Mouse (Mus musculus): ENCODE measurements at regions not wholly inside any gene's neighbourhood (a gene's known extent, or its start where the extent isn't known, plus 50 kb on each side); places are given as distances from the start of the nearest gene placed in this dataset.
"Not testable (repeated sequence)": the region's sequence is repeated elsewhere in the genome, so short reads cannot be mapped to it uniquely, and the experiment has no call there.

GRCm38 (mm10) chr16:89718921-89719320 is 147.9 kb upstream of the Krtap11-1 start:
- DNase-seq (ENCODE audit: low read depth, low spot score), result no peak

GRCm38 (mm10) chr16:89715716-89716115 is 144.7 kb upstream of the Krtap11-1 start:
- not testable (repeated sequence) for DNase-seq (ENCODE audit: low read depth, low spot score)

- DNase-seq (ENCODE audit: low read depth, low spot score), result no peak
These were observed 133.3 kb upstream of the Krtap11-1 start for GRCm38 (mm10) chr16:89704316-89704715.

- DNase-seq (ENCODE audit: low read depth, low spot score), result no peak
These were observed 132.2 kb upstream of the Krtap11-1 start for GRCm38 (mm10) chr16:89703158-89703557.

GRCm38 (mm10) chr16:89702406-89702805 is 131.4 kb upstream of the Krtap11-1 start:
- DNase-seq (ENCODE audit: low read depth, low spot score), result no peak

- DNase-seq (ENCODE audit: low read depth, low spot score), result no peak
These were observed 130.8 kb upstream of the Krtap11-1 start for GRCm38 (mm10) chr16:89701741-89702140.

- DNase-seq (ENCODE audit: low read depth, low spot score), result peak; percentile 29
These were observed 128.7 kb upstream of the Krtap11-1 start for GRCm38 (mm10) chr16:89699710-89700109.

- peak; percentile 13 for DNase-seq (ENCODE audit: low read depth, low spot score)
These were observed 124.8 kb upstream of the Krtap11-1 start for GRCm38 (mm10) chr16:89695833-89696232.

- no peak for DNase-seq (ENCODE audit: low read depth, low spot score)
These were observed 124.4 kb upstream of the Krtap11-1 start for GRCm38 (mm10) chr16:89695406-89695805.

- no peak for DNase-seq (ENCODE audit: low read depth, low spot score)
These were observed 122.3 kb upstream of the Krtap11-1 start for GRCm38 (mm10) chr16:89693321-89693720.

- DNase-seq (ENCODE audit: low read depth, low spot score), result no peak
These were observed 108.5 kb upstream of the Krtap11-1 start for GRCm38 (mm10) chr16:89679438-89679837.

GRCm38 (mm10) chr16:89678446-89679015 is 107.5 kb upstream of the Krtap11-1 start:
- DNase-seq (ENCODE audit: low read depth, low spot score), result no peak

GRCm38 (mm10) chr16:89675009-89675785 is 104.2 kb upstream of the Krtap11-1 start:
- no peak for DNase-seq (ENCODE audit: low read depth, low spot score)

GRCm38 (mm10) chr16:89674159-89674902 is 103.3 kb upstream of the Krtap11-1 start:
- DNase-seq (ENCODE audit: low read depth, low spot score), result no peak

- no peak for DNase-seq (ENCODE audit: low read depth, low spot score)
These were observed 100.3 kb upstream of the Krtap11-1 start for GRCm38 (mm10) chr16:89671188-89671726.

GRCm38 (mm10) chr16:89660071-89660470 is 89.1 kb upstream of the Krtap11-1 start:
- DNase-seq (ENCODE audit: low read depth, low spot score), result no peak

- no peak for DNase-seq (ENCODE audit: low read depth, low spot score)
These were observed 85.1 kb upstream of the Krtap11-1 start for GRCm38 (mm10) chr16:89656036-89656435.

GRCm38 (mm10) chr16:89648651-89649050 is 77.7 kb upstream of the Krtap11-1 start:
- DNase-seq (ENCODE audit: low read depth, low spot score), result no peak

- DNase-seq (ENCODE audit: low read depth, low spot score), result no peak
These were observed 63.1 kb upstream of the Krtap11-1 start for GRCm38 (mm10) chr16:89633917-89634601.

GRCm38 (mm10) chr16:89632114-89632622 is 61.2 kb upstream of the Krtap11-1 start:
- DNase-seq (ENCODE audit: low read depth, low spot score), result no peak

- DNase-seq (ENCODE audit: low read depth, low spot score), result no peak
These were observed 60.6 kb upstream of the Krtap11-1 start for GRCm38 (mm10) chr16:89631396-89632113.

Data from skeletal muscle tissue, adult 2 months (tissue).